Mouse (Mus musculus): ENCODE data around the gene Eps15. TPM values are rescaled to one million over a fixed set of nuclear protein-coding genes. Genes with fewer than 3 reads are reported as not detected.

The Eps15 gene
- polyA plus RNA-seq, 1 experiment from 2014 or later: 46.0 TPM

DNA sequence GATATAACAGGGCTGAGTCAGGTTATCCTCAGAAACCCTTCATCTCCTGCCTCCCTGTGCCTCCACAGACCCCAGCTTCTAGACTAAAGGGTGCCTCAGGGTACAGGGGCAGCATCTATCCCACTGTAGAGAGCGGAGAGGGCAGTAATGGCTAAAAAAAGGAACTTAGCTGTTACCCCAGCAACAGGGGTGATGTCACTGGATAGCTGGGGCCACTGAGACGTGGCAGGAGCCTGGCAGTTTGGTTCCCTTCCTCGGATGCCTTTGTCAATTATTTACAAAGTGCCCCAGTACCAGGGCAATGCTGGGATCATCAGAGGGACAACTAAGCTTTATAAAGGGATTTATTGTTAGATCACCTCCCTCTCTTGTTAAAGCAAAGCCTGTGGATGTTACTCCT is 138.9 kb downstream of the Eps15 start:
- Histone ChIP-seq H3K4me3 (replicated peaks; ENCODE audit: low read length) (no peak overlapping the region), H3K4me1 (replicated peaks; ENCODE audit: control insufficient read depth, insufficient read depth, low read length) (no peaks in the 10 kb centered on the region), H3K9me3 (ENCODE audit: control insufficient read depth, low read length) (no peaks in the 10 kb centered on the region), H3K9ac (replicated peaks; ENCODE audit: low read depth, low read length) (no peak overlapping the region), H3K36me3 (ENCODE audit: control insufficient read depth, insufficient read depth) (no peaks in the 10 kb centered on the region), H3K4me2 (ENCODE audit: low read length) (no peak overlapping the region), H3K27ac (ENCODE audit: low read length) (no peak overlapping the region), H3K27me3 (replicated peaks; ENCODE audit: control insufficient read depth, insufficient read depth, low read length) (no peaks in the 10 kb centered on the region)
- 11% methylated on average over 3 of the region's 3 CpGs for WGBS
- no peak for ATAC-seq

GRCm38 (mm10) chr4:109419563-109419962 is 139.5 kb downstream of the Eps15 start:
- H3K27ac ChIP-seq (ENCODE audit: low read length): no peak overlapping the region
- no peak overlapping the region for H3K4me3 ChIP-seq (replicated peaks; ENCODE audit: low read length)
- ATAC-seq: no peak
- no peaks in the 10 kb centered on the region for H3K36me3 ChIP-seq (ENCODE audit: control insufficient read depth, insufficient read depth)
- no peaks in the 10 kb centered on the region for H3K9me3 ChIP-seq (ENCODE audit: control insufficient read depth, low read length)
- H3K9ac ChIP-seq (replicated peaks; ENCODE audit: low read depth, low read length): no peak overlapping the region
- no peak overlapping the region for H3K4me2 ChIP-seq (ENCODE audit: low read length)
- 87% methylated on average over 4 of the region's 4 CpGs for WGBS
- H3K27me3 ChIP-seq (replicated peaks; ENCODE audit: control insufficient read depth, insufficient read depth, low read length): no peaks in the 10 kb centered on the region
- H3K4me1 ChIP-seq (replicated peaks; ENCODE audit: control insufficient read depth, insufficient read depth, low read length): no peaks in the 10 kb centered on the region

DNA sequence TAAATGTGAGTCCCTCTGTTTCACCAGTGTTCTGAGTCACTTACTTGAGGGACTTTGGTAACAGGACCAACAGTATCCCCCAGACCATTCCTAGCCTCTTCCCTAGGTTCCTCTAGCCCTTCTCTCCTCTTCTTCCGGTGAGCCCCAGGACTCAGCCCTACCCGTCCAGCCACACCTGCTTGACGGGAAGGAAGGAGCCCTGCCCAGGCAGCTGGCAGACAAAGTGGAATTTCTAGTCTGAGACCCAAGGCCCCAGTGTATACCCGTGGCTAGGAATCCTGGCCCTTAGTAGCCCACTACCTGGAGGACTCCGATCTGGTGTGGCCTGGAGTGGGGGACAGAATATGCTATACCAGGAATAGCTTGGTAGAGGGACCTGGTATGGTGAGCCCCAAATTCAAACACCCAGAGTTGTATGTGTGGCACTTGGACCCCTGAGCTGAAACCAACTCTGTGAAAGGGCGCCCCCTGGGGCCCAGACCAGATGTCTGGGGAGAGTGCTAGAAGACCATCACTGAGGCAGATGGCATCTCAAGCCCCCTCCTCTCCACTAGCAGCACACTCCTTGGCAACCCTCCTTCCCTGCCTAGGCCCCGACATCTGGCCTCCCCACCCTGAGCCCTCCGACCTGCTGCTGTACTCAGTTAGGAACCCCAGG is 140.2 kb downstream of the Eps15 start:
- no peaks in the 10 kb centered on the region for H3K36me3 ChIP-seq (ENCODE audit: control insufficient read depth, insufficient read depth)
- H3K4me1 ChIP-seq (replicated peaks; ENCODE audit: control insufficient read depth, insufficient read depth, low read length): no peaks in the 10 kb centered on the region
- WGBS: 68% methylated on average over 8 of the region's 8 CpGs
- H3K4me3 ChIP-seq (replicated peaks; ENCODE audit: low read length): no peak overlapping the region
- no peak overlapping the region for H3K9ac ChIP-seq (replicated peaks; ENCODE audit: low read depth, low read length)
- no peak overlapping the region for H3K27ac ChIP-seq (ENCODE audit: low read length)
- no peaks in the 10 kb centered on the region for H3K9me3 ChIP-seq (ENCODE audit: control insufficient read depth, low read length)
- no peak overlapping the region for H3K4me2 ChIP-seq (ENCODE audit: low read length)
- no peaks in the 10 kb centered on the region for H3K27me3 ChIP-seq (replicated peaks; ENCODE audit: control insufficient read depth, insufficient read depth, low read length)
- no peak for ATAC-seq

DNA sequence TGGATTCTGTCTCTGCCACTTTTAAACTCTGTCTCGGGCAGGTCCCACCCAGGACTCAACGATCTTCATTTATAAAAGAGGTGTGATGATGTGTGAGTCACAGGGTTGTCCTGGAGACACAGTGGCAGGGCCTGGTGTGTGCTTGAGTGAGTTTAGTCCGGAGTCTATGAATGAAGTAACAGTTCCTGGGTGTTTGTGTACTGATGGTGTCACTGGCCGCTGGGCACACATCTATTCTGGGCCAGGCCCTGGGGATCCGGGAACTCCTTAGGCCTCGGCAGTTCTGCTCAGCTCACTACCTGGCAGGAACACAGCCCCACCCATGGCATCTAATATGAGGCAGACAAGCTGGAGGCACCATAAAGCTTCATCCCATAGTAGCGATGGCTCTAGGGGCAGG is 141.5 kb downstream of the Eps15 start:
- Histone ChIP-seq H3K27ac (ENCODE audit: low read length) (no peak overlapping the region), H3K4me3 (replicated peaks; ENCODE audit: low read length) (no peak overlapping the region), H3K36me3 (ENCODE audit: control insufficient read depth, insufficient read depth) (no peaks in the 10 kb centered on the region), H3K9ac (replicated peaks; ENCODE audit: low read depth, low read length) (no peak overlapping the region), H3K4me1 (replicated peaks; ENCODE audit: control insufficient read depth, insufficient read depth, low read length) (no peaks in the 10 kb centered on the region), H3K27me3 (replicated peaks; ENCODE audit: control insufficient read depth, insufficient read depth, low read length) (no peaks in the 10 kb centered on the region), H3K9me3 (ENCODE audit: control insufficient read depth, low read length) (no peaks in the 10 kb centered on the region), H3K4me2 (ENCODE audit: low read length) (no peak overlapping the region)
- WGBS: 88% methylated on average over 7 of the region's 7 CpGs
- ATAC-seq: no peak

DNA sequence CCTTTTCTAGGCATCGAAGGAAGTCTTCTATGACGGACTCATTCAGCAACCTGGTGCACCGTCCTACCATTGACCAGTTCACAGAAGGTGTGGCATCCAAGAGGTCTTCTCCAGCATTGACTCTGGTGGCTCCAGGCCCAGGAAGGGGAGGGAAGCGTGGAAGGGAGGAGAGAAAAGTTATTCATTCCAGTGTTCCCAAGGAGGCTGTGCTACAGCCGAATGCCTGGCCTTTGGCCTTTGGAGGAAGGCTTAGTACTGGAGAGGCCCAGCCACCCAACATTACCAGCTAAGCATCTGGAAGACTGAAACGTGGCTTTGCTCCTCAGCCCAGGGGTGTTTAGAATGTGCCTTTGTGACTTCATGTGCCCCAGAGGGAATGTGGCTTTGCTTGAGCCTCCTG is 142.4 kb downstream of the Eps15 start:
- Histone ChIP-seq H3K4me1 (replicated peaks; ENCODE audit: control insufficient read depth, insufficient read depth, low read length) (no peaks in the 10 kb centered on the region), H3K9me3 (ENCODE audit: control insufficient read depth, low read length) (no peaks in the 10 kb centered on the region), H3K36me3 (ENCODE audit: control insufficient read depth, insufficient read depth) (no peaks in the 10 kb centered on the region), H3K4me2 (ENCODE audit: low read length) (no peak overlapping the region), H3K4me3 (replicated peaks; ENCODE audit: low read length) (no peak overlapping the region), H3K27me3 (replicated peaks; ENCODE audit: control insufficient read depth, insufficient read depth, low read length) (no peaks in the 10 kb centered on the region), H3K9ac (replicated peaks; ENCODE audit: low read depth, low read length) (no peak overlapping the region), H3K27ac (ENCODE audit: low read length) (no peak overlapping the region)
- WGBS: 80% methylated on average over 6 of the region's 6 CpGs
- no peak for ATAC-seq

DNA sequence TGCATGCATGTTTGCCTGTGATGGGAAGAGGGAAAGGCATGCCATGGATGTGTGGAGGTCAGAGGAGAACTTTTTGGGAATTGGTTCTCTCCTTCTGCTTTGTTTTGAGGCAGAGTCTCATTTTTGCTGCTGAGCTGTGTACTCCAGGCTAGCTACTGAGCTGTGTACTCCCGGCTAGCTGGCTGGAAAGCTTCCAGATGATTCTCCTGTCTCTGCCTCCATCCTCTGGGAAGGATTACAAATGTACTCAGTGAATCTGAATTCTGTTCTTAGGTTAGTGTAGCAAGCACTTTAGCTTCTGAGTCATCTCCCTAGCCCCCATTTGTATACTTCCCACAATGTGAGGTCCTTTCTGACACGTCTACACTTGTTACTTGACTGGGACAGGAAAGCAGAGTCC is 143.4 kb downstream of the Eps15 start:
- no peak overlapping the region for H3K4me3 ChIP-seq (replicated peaks; ENCODE audit: low read length)
- no peaks in the 10 kb centered on the region for H3K36me3 ChIP-seq (ENCODE audit: control insufficient read depth, insufficient read depth)
- no peak overlapping the region for H3K27ac ChIP-seq (ENCODE audit: low read length)
- no peaks in the 10 kb centered on the region for H3K27me3 ChIP-seq (replicated peaks; ENCODE audit: control insufficient read depth, insufficient read depth, low read length)
- 65% methylated on average over 2 of the region's 2 CpGs for WGBS
- no peak overlapping the region for H3K4me2 ChIP-seq (ENCODE audit: low read length)
- no peak overlapping the region for H3K9ac ChIP-seq (replicated peaks; ENCODE audit: low read depth, low read length)
- H3K4me1 ChIP-seq (replicated peaks; ENCODE audit: control insufficient read depth, insufficient read depth, low read length): no peaks in the 10 kb centered on the region
- H3K9me3 ChIP-seq (ENCODE audit: control insufficient read depth, low read length): no peaks in the 10 kb centered on the region
- ATAC-seq: no peak

DNA sequence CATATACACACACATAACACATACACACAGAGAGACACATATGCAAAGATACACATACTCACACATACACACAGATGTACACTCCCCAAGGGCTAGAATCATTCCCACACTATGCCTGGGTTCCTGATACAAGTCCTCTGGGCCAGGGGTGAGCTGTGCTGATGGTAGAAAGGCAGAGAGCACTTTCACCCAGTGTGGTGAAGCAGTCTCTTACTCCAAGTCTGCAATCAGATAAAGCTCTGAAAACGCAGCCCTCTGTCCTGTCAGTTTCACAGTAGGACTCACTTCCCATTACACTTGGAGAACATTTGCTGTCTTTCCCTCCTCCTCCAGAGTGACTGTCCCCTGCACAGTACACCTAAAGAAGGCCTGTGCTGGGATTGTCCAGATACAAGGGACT is 147.0 kb downstream of the Eps15 start:
- Histone ChIP-seq H3K27ac (ENCODE audit: low read length) (no peak overlapping the region), H3K4me1 (replicated peaks; ENCODE audit: control insufficient read depth, insufficient read depth, low read length) (no peaks in the 10 kb centered on the region), H3K27me3 (replicated peaks; ENCODE audit: control insufficient read depth, insufficient read depth, low read length) (no peaks in the 10 kb centered on the region), H3K36me3 (ENCODE audit: control insufficient read depth, insufficient read depth) (no peaks in the 10 kb centered on the region), H3K9me3 (ENCODE audit: control insufficient read depth, low read length) (no peaks in the 10 kb centered on the region), H3K9ac (replicated peaks; ENCODE audit: low read depth, low read length) (no peak overlapping the region), H3K4me2 (ENCODE audit: low read length) (no peak overlapping the region), H3K4me3 (replicated peaks; ENCODE audit: low read length) (no peak overlapping the region)
- no peak for ATAC-seq
- 68% methylated on average over 1 of the region's 1 CpGs for WGBS

DNA sequence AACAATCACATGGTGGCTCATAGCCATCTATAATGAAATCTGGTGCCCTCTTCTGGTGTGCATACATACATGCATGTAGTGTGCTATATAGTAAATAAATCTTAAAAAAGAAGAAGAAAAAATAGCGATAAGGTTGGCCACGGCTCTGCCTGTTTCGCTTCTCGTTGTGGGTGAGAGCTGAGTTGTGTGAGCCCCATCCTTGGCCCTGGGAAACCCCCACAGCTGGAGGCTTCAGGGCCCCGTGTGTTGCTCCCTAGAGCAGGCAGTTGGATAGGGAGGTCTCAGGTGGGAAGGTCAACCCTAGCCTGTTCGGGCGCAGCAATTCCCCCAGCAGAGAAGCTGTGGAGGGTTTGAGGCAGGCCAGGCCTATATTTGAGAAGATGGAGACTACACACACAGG is 150.2 kb downstream of the Eps15 start:
- H3K9me3 ChIP-seq (ENCODE audit: control insufficient read depth, low read length): no peaks in the 10 kb centered on the region
- no peak overlapping the region for H3K9ac ChIP-seq (replicated peaks; ENCODE audit: low read depth, low read length)
- no peaks in the 10 kb centered on the region for H3K4me1 ChIP-seq (replicated peaks; ENCODE audit: control insufficient read depth, insufficient read depth, low read length)
- 94% methylated on average over 7 of the region's 7 CpGs for WGBS
- no peaks in the 10 kb centered on the region for H3K27me3 ChIP-seq (replicated peaks; ENCODE audit: control insufficient read depth, insufficient read depth, low read length)
- no peak overlapping the region for H3K27ac ChIP-seq (ENCODE audit: low read length)
- no peak for ATAC-seq
- no peak overlapping the region for H3K4me3 ChIP-seq (replicated peaks; ENCODE audit: low read length)
- no peaks in the 10 kb centered on the region for H3K36me3 ChIP-seq (ENCODE audit: control insufficient read depth, insufficient read depth)
- H3K4me2 ChIP-seq (ENCODE audit: low read length): no peak overlapping the region

GRCm38 (mm10) chr4:109430854-109431253 is 150.8 kb downstream of the Eps15 start:
- H3K9ac ChIP-seq (replicated peaks; ENCODE audit: low read depth, low read length): no peak overlapping the region
- H3K4me2 ChIP-seq (ENCODE audit: low read length): no peak overlapping the region
- no peak overlapping the region for H3K27ac ChIP-seq (ENCODE audit: low read length)
- no peak overlapping the region for H3K4me3 ChIP-seq (replicated peaks; ENCODE audit: low read length)
- H3K9me3 ChIP-seq (ENCODE audit: control insufficient read depth, low read length): no peaks in the 10 kb centered on the region
- no peaks in the 10 kb centered on the region for H3K4me1 ChIP-seq (replicated peaks; ENCODE audit: control insufficient read depth, insufficient read depth, low read length)
- H3K36me3 ChIP-seq (ENCODE audit: control insufficient read depth, insufficient read depth): no peaks in the 10 kb centered on the region
- 58% methylated on average over 13 of the region's 13 CpGs for WGBS
- no peaks in the 10 kb centered on the region for H3K27me3 ChIP-seq (replicated peaks; ENCODE audit: control insufficient read depth, insufficient read depth, low read length)
- peak; percentile 39; the same call in 1 of the 2 replicates for ATAC-seq
